ENCODE assay signal across 8 mouse cellular contexts in genomic region chr11:74770037-74770436, GRCm38 (mm10). TPM values are rescaled to one million over a fixed set of nuclear protein-coding genes. Genes with fewer than 3 reads are reported as not detected.
DNase-seq lines count a peak whose midpoint lies in the region; ATAC-seq and TF ChIP-seq lines count a peak whose summit lies in the region.

No protein-coding gene starts in this region.

- H3K9ac ChIP-seq in heart, adult 2 months (ENCODE audit: low read depth, low read length): no peak overlapping the region
- peak overlapping the region; percentile 66 for H3K9ac ChIP-seq in ES-Bruce4 (ENCODE audit: low read depth, poor library complexity, severe bottlenecking)
- H3K9ac ChIP-seq in forebrain, postnatal 0 days: peak overlapping the region; percentile 93
- H3K9ac ChIP-seq in liver, embryonic 15.5 days: peak overlapping the region; percentile 70; the same call in 1 of the 2 replicates

- TF ChIP-seq EP300 in heart, adult 2 months (IDR thresholded peaks at IDR 0.05; ENCODE audit: insufficient read depth, low read depth, low read length): no peak
- no peak for TF ChIP-seq EP300 in ES-Bruce4 (IDR thresholded peaks at IDR 0.05; ENCODE audit: insufficient read depth, low read depth, low read length)

- TF ChIP-seq POLR2A in heart, adult 2 months (IDR thresholded peaks at IDR 0.05; ENCODE audit: insufficient read depth, low read depth, low read length): no peak
- TF ChIP-seq POLR2A in ES-Bruce4 (IDR thresholded peaks at IDR 0.05; ENCODE audit: insufficient read depth, low read length): no peak

- H3K27ac ChIP-seq in heart, adult 2 months: peak overlapping the region; percentile 80
- no peak overlapping the region for H3K27ac ChIP-seq in ES-Bruce4 (ENCODE audit: insufficient read depth, low read length)
- peak overlapping the region; percentile 96 for H3K27ac ChIP-seq in forebrain, postnatal 0 days (ENCODE audit: low read depth, low read length)
- H3K27ac ChIP-seq in liver, embryonic 15.5 days (replicated peaks): no peak overlapping the region

- no peaks in the 10 kb centered on the region for H3K36me3 ChIP-seq in heart, adult 2 months (ENCODE audit: control insufficient read depth, insufficient read depth, low read length)
- peaks cover 22% of the 10 kb centered on the region for H3K36me3 ChIP-seq in ES-Bruce4 (ENCODE audit: control insufficient read depth, insufficient read depth, low read length, poor library complexity, severe bottlenecking)
- H3K36me3 ChIP-seq in forebrain, postnatal 0 days (ENCODE audit: insufficient read depth): peaks cover 7% of the 10 kb centered on the region; the same call in 1 of the 2 replicates
- peaks cover 17% of the 10 kb centered on the region for H3K36me3 ChIP-seq in liver, embryonic 15.5 days (replicated peaks)

- peak overlapping the region; percentile 86 for H3K4me3 ChIP-seq in heart, adult 2 months
- H3K4me3 ChIP-seq in ES-Bruce4 (ENCODE audit: low read depth, low read length): 0 out of 2 replicates have a peak overlapping the region, but pooled peaks have one; percentile 3
- peak overlapping the region; percentile 82 for H3K4me3 ChIP-seq in forebrain, postnatal 0 days (ENCODE audit: low read depth, low read length)
- peak overlapping the region; percentile 92 for H3K4me3 ChIP-seq in liver, embryonic 15.5 days (replicated peaks)

- H3K4me2 ChIP-seq in forebrain, postnatal 0 days (ENCODE audit: low read depth): peak overlapping the region; percentile 69
- peak overlapping the region; percentile 92 for H3K4me2 ChIP-seq in liver, embryonic 15.5 days

- H3K79me2 ChIP-seq in heart, adult 2 months (replicated peaks; ENCODE audit: control insufficient read depth, insufficient read depth, low read length): peaks cover 1% of the 10 kb centered on the region; the same call in 1 of the 2 replicates

- no peaks in the 10 kb centered on the region for H3K27me3 ChIP-seq in heart, adult 2 months (ENCODE audit: control insufficient read depth, insufficient read depth, low read length)
- H3K27me3 ChIP-seq in ES-Bruce4 (ENCODE audit: control insufficient read depth, insufficient read depth, low read length, poor library complexity, severe bottlenecking): no peaks in the 10 kb centered on the region
- H3K27me3 ChIP-seq in forebrain, postnatal 0 days (ENCODE audit: insufficient read depth, low read length): no peaks in the 10 kb centered on the region
- H3K27me3 ChIP-seq in liver, embryonic 15.5 days: no peaks in the 10 kb centered on the region

- peak; percentile 4; the same call in 1 of the 2 replicates for ATAC-seq in forebrain, postnatal 0 days
- no peak for ATAC-seq in liver, embryonic 15.5 days (ENCODE audit: insufficient read depth)

- WGBS in heart, adult 2 months: 78% methylated on average over 9 of the region's 9 CpGs
- 77% methylated on average over 9 of the region's 9 CpGs for WGBS in forebrain, postnatal 0 days
- WGBS in liver, embryonic 15.5 days (ENCODE audit: insufficient replicate concordance): 67% methylated on average over 9 of the region's 9 CpGs

- H3K9me3 ChIP-seq in ES-Bruce4 (replicated peaks; ENCODE audit: control insufficient read depth, insufficient read depth, low read length, poor library complexity, severe bottlenecking): no peaks in the 10 kb centered on the region
- no peaks in the 10 kb centered on the region for H3K9me3 ChIP-seq in forebrain, postnatal 0 days (ENCODE audit: low read length)
- no peaks in the 10 kb centered on the region for H3K9me3 ChIP-seq in liver, embryonic 15.5 days (replicated peaks)

- H3K4me1 ChIP-seq in heart, adult 2 months (ENCODE audit: control insufficient read depth, insufficient read depth, low read length): peaks cover 4% of the 10 kb centered on the region
- H3K4me1 ChIP-seq in ES-Bruce4 (ENCODE audit: control insufficient read depth, insufficient read depth, low read length): no peaks in the 10 kb centered on the region
- peaks cover 12% of the 10 kb centered on the region; the same call in 1 of the 2 replicates for H3K4me1 ChIP-seq in forebrain, postnatal 0 days (ENCODE audit: insufficient read depth)
- peaks cover 31% of the 10 kb centered on the region for H3K4me1 ChIP-seq in liver, embryonic 15.5 days (replicated peaks)

- no peak for TF ChIP-seq CTCF in heart, adult 2 months (IDR thresholded peaks at IDR 0.05)
- TF ChIP-seq CTCF in ES-Bruce4 (IDR thresholded peaks at IDR 0.05; ENCODE audit: low read depth, low read length): no peak
- TF ChIP-seq CTCF in forebrain, postnatal 0 days (IDR thresholded peaks at IDR 0.05; ENCODE audit: low read depth): no peak

- intact Hi-C loops in heart, adult 2 months (cut with DNase I): loop anchor here (2.0 kb wide), 1 partner anchor 45 kb away; the partner anchor contains the start of gene Pafah1b1

- no peak for DNase-seq in heart, adult 2 months
- DNase-seq in heart, adult 8-10 months (ENCODE audit: low spot score): no peak
- no peak for DNase-seq in forebrain, postnatal 0 days
- DNase-seq in spleen, postnatal 10 days (ENCODE audit: low spot score in 2 of 2): no peak
- DNase-seq in thymus, postnatal 10 days (ENCODE audit: low spot score in 2 of 2): no peak
- DNase-seq in cerebellum, postnatal 4 days (ENCODE audit: low spot score in 2 of 2): no peak

RNA-seq across cellular contexts. Expression of gene Mettl16, which starts 0.6 kb away (rescaled TPM):
- total RNA-seq in heart, adult 2 months (2021): 10 to 100 TPM; 16.3 to 17.8 TPM
- 2.8 and 4.6 TPM in 2 replicates for polyA plus RNA-seq in heart, adult 2 months (2012; rRNA removed)
- 10 to 100 TPM; 16.2 to 19.9 (median 17.3) TPM for total RNA-seq in heart, adult 8-10 months (2022)
- 65.4 and 66.2 TPM in 2 replicates for polyA plus RNA-seq in ES-Bruce4 (2011; ENCODE audit: insufficient read depth, insufficient read length, low read depth, missing spikeins)
- total RNA-seq in forebrain, postnatal 0 days (2014; rRNA removed): 18.7 and 19.9 TPM in 2 replicates
- 17.5 and 22.0 TPM in 2 replicates for polyA plus RNA-seq in forebrain, postnatal 0 days (2015; fragmentation: Nextera tagmentation; extraction: Ambion mirVana)
- 18.4 and 19.5 TPM in 2 replicates for polyA plus RNA-seq in liver, embryonic 15.5 days (2015; fragmentation: Nextera tagmentation; extraction: Ambion mirVana)

RNA-seq across cellular contexts. Expression of gene Pafah1b1, which starts 45.6 kb away (rescaled TPM):
- total RNA-seq in heart, adult 2 months (2021): 100 to 1,000 TPM; 208 to 233 TPM
- 30.2 and 73.0 TPM in 2 replicates for polyA plus RNA-seq in heart, adult 2 months (2012; rRNA removed)
- total RNA-seq in heart, adult 8-10 months (2022): 100 to 1,000 TPM; 183 to 223 (median 209) TPM
- 120 and 137 TPM in 2 replicates for polyA plus RNA-seq in ES-Bruce4 (2011; ENCODE audit: insufficient read depth, insufficient read length, low read depth, missing spikeins)
- total RNA-seq in forebrain, postnatal 0 days (2014; rRNA removed): 200 and 248 TPM in 2 replicates
- 57.4 and 64.1 TPM in 2 replicates for polyA plus RNA-seq in forebrain, postnatal 0 days (2015; fragmentation: Nextera tagmentation; extraction: Ambion mirVana)
- 25.4 and 29.4 TPM in 2 replicates for polyA plus RNA-seq in liver, embryonic 15.5 days (2015; fragmentation: Nextera tagmentation; extraction: Ambion mirVana)

Comparison
In these comparisons a context has a peak if more than half of its experiments do, and no peak if none do; other contexts are left out.
1. H3K27ac ChIP-seq: peak in heart, adult 2 months (single experiment) and forebrain, postnatal 0 days (single experiment); none in ES-Bruce4 (single experiment) and liver, embryonic 15.5 days (single experiment).
2. H3K4me3 ChIP-seq: peak in every context shown above with its lines; median percentile 92 in liver, embryonic 15.5 days; 86 in heart, adult 2 months; 82 in forebrain, postnatal 0 days; 3 in ES-Bruce4.